Mouse (Mus musculus) lung, embryonic 14.5 days (tissue): ENCODE results near the gene Agbl4. TPM values are rescaled to one million over a fixed set of nuclear protein-coding genes. Genes with fewer than 3 reads are reported as not detected.

Experiments used
- ATAC-seq: fragments of 200-750 bp; cut with Nextera tagmentation; 2 replicates; pipeline ENCODE4 v1.8.0; 2017; ENCODE audit warnings: mild to moderate bottlenecking, moderate TSS enrichment, moderate library complexity; ENCODE audit not compliant: insufficient read depth
- DNase-seq: peaks from one replicate; pipeline ENCODE4 v3.0.0-alpha.2; 2015
- H3K27ac ChIP-seq: fragments of 300-500 bp; sonication (generic); 2 replicates; pipeline ENCODE4 v1.5.1; 2014; ENCODE audit warnings: low read depth, mild to moderate bottlenecking, moderate library complexity
- H3K27me3 ChIP-seq: fragments of 300-500 bp; sonication (generic); 2 replicates; pipeline ENCODE4 v1.6.1; 2014; ENCODE audit warnings: low read length, control low read depth; ENCODE audit not compliant: insufficient read depth
- H3K36me3 ChIP-seq: fragments of 300-500 bp; sonication (generic); 2 replicates; pipeline ENCODE4 v1.6.1; 2014; ENCODE audit warnings: control low read depth; ENCODE audit not compliant: insufficient read depth
- H3K4me1 ChIP-seq: fragments of 300-500 bp; sonication (generic); 2 replicates; pipeline ENCODE4 v1.6.1; 2014; ENCODE audit warnings: antibody characterized with exemption, control low read depth; ENCODE audit not compliant: insufficient read depth
- H3K4me2 ChIP-seq: fragments of 300-500 bp; sonication (generic); 2 replicates; pipeline ENCODE4 v1.6.1; 2014; ENCODE audit warnings: mild to moderate bottlenecking
- H3K4me3 ChIP-seq: fragments of 300-500 bp; sonication (generic); 2 replicates; pipeline ENCODE4 v1.5.1; 2014; ENCODE audit warnings: low read depth, low read length
- H3K9ac ChIP-seq: fragments of 300-500 bp; sonication (generic); 2 replicates; pipeline ENCODE4 v1.6.1; 2014
- H3K9me3 ChIP-seq: fragments of 300-500 bp; sonication (generic); 2 replicates; pipeline ENCODE4 v1.6.1; 2016; ENCODE audit warnings: low read depth, low read length, control low read depth
- CTCF ChIP-seq: IDR thresholded peaks from 2 replicates; pipeline ENCODE4 v1.5.1; 2016; ENCODE audit warnings: antibody characterized with exemption, low read depth
- WGBS: fragments of 180-500 bp; shearing (Covaris S2); extraction: QIAGEN DNeasy Blood & Tissue Kit; methylation state at CpG from one replicate; pipeline ENCODE4 v1.1.7; 2014; 5-methylcytosine and 5-hydroxymethylcytosine counted together
- polyA plus RNA-seq: library from polyadenylated mRNA; unstranded; fragments of >200 nt; fragmentation: Nextera tagmentation; extraction: Ambion mirVana; gene quantifications from 2 replicates; pipeline ENCODE4 v1.2.1, GENCODE M21; 2014

Gene Agbl4
- polyA plus RNA-seq, 1 experiment from 2014 or later = 0.34 TPM

GRCm38 (mm10) chr4:111451283-111451918 lies 1053.9 kb downstream of the Agbl4 start:
- Histone ChIP-seq H3K4me1 (no peaks in the 10 kb centered on the region), H3K9me3 (no peaks in the 10 kb centered on the region), H3K27ac (no peak overlapping the region), H3K9ac (no peak overlapping the region), H3K27me3 (no peaks in the 10 kb centered on the region), H3K36me3 (peaks cover 24% of the 10 kb centered on the region), H3K4me3 (no peak overlapping the region), H3K4me2 (no peak overlapping the region)
- WGBS = 55% methylated on average over 7 of the region's 7 CpGs
- peak; percentile 57 for ATAC-seq
- peak; percentile 39 for DNase-seq
- no peak for TF ChIP-seq CTCF

GRCm38 (mm10) chr4:111452192-111452591 lies 1054.7 kb downstream of the Agbl4 start:
- 84% methylated on average over 5 of the region's 5 CpGs for WGBS
- H3K4me1 ChIP-seq = no peaks in the 10 kb centered on the region
- no peak overlapping the region for H3K4me3 ChIP-seq
- no peak for TF ChIP-seq CTCF
- DNase-seq (no peak), ATAC-seq (no peak)
- no peaks in the 10 kb centered on the region for H3K9me3 ChIP-seq
- peaks cover 20% of the 10 kb centered on the region for H3K36me3 ChIP-seq
- no peaks in the 10 kb centered on the region for H3K27me3 ChIP-seq
- H3K27ac ChIP-seq = no peak overlapping the region
- no peak overlapping the region for H3K4me2 ChIP-seq
- H3K9ac ChIP-seq = no peak overlapping the region

DNA sequence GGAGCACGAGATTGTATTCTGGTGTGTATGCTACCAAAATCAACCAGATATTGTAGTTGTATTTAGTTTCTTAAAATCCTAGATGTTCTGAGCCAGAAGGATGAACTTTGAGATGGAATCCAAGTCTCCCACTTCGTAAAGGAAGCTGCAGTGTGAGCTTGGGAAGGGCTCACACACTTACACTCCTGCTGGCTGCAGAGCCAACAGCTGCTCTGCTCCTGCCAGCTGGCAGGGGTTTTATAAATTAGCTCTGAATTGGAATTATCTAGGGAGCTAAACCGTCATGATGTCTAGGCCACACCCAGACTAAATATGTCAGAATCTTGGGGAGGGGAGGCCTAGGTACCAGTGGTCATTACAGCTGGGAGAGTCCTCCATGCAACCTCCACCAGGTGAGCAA lies 1055.8 kb downstream of the Agbl4 start:
- DNase-seq (no peak), ATAC-seq (no peak)
- Histone ChIP-seq H3K9ac (no peak overlapping the region), H3K9me3 (no peaks in the 10 kb centered on the region), H3K27me3 (no peaks in the 10 kb centered on the region), H3K4me2 (no peak overlapping the region), H3K4me3 (no peak overlapping the region), H3K27ac (no peak overlapping the region), H3K36me3 (peaks cover 17% of the 10 kb centered on the region), H3K4me1 (no peaks in the 10 kb centered on the region)
- WGBS = 55% methylated on average over 3 of the region's 3 CpGs
- no peak for TF ChIP-seq CTCF

DNA sequence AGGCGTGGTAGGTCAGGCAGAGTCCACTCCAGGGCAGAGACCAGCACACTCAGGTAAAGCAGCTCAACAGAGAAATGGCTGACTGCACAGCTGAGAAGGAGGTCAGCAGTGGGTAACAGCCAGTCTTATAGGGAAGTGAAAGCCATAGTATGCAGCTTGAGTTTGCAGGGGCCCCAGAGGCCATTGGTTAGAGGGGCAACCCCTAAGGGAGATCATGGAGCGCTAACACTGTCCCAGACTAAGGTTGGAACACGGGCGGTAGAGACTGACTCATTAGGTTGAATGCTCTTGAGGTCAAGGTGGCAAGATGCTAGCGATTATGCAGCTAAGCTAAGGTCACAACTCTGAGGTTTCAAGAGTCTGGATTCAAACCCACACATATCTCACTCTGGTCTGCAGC lies 1058.2 kb downstream of the Agbl4 start:
- H3K27ac ChIP-seq = no peak overlapping the region
- TF ChIP-seq CTCF = no peak
- no peak overlapping the region for H3K4me3 ChIP-seq
- no peaks in the 10 kb centered on the region for H3K9me3 ChIP-seq
- H3K4me2 ChIP-seq = no peak overlapping the region
- no peaks in the 10 kb centered on the region for H3K4me1 ChIP-seq
- WGBS = 87% methylated on average over 5 of the region's 5 CpGs
- peaks cover 28% of the 10 kb centered on the region for H3K36me3 ChIP-seq
- H3K27me3 ChIP-seq = no peaks in the 10 kb centered on the region
- H3K9ac ChIP-seq = no peak overlapping the region
- no peak for DNase-seq
- ATAC-seq = no peak

DNA sequence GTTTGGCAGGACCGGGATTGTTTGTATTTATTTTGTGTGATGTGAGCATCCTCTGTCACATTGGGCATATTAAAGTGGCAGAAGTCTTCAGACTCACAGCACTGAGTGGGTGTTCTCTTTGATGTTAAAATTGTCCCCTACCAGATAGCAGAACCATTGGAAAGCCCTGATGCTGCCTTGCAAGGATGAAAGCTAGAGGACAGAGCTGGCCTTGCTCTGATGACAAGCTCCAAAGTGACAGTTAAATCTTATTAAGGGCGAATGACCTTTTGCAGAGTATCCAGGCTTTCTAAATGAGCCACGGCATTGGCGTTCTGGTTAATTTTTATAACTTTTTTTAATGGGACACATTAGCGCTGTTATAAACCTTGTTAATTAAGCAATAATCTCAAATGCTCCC lies 1060.1 kb downstream of the Agbl4 start:
- H3K4me2 ChIP-seq = no peak overlapping the region
- ATAC-seq (no peak), DNase-seq (peak; percentile 19)
- H3K4me3 ChIP-seq = no peak overlapping the region
- H3K27me3 ChIP-seq = no peaks in the 10 kb centered on the region
- no peaks in the 10 kb centered on the region for H3K4me1 ChIP-seq
- TF ChIP-seq CTCF = no peak
- no peak overlapping the region for H3K9ac ChIP-seq
- 81% methylated on average over 5 of the region's 5 CpGs for WGBS
- no peaks in the 10 kb centered on the region for H3K9me3 ChIP-seq
- peaks cover 28% of the 10 kb centered on the region for H3K36me3 ChIP-seq
- no peak overlapping the region for H3K27ac ChIP-seq

- ATAC-seq = peak; percentile 89
- Histone ChIP-seq H3K9ac (no peak overlapping the region), H3K27ac (no peak overlapping the region; the same call in 1 of the 2 replicates), H3K36me3 (no peaks in the 10 kb centered on the region), H3K9me3 (no peaks in the 10 kb centered on the region), H3K4me3 (no peak overlapping the region), H3K4me2 (no peak overlapping the region), H3K27me3 (no peaks in the 10 kb centered on the region), H3K4me1 (peaks cover 6% of the 10 kb centered on the region; the same call in 1 of the 2 replicates)
- 57% methylated on average over 2 of the region's 2 CpGs for WGBS
- TF ChIP-seq CTCF = no peak
- peak; percentile 77 for DNase-seq
Observed at GRCm38 (mm10) chr4:111467293-111467773, 1069.9 kb downstream of the Agbl4 start.

DNA sequence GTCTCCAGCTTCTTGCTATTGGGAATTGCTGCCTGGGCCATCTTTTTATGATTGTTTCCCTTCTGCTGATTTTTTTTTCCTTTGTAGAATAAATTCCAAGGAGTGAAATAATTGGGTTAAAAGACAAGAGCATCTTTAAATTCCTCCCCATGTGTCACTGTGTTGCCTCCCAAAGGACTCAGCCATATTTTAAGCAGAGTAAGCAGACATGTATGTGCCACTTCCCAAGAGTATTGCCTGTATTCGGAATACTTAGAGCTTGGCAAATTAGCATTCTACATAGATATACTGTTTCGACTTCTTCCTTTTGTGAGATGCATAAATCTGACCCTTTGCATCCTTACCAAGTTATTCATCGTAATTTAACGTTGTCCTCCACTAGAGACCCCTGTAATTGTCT lies 1070.3 kb downstream of the Agbl4 start:
- Histone ChIP-seq H3K27me3 (no peaks in the 10 kb centered on the region), H3K27ac (no peak overlapping the region), H3K4me2 (no peak overlapping the region), H3K4me3 (no peak overlapping the region), H3K9me3 (no peaks in the 10 kb centered on the region), H3K9ac (no peak overlapping the region), H3K4me1 (peaks cover 6% of the 10 kb centered on the region; the same call in 1 of the 2 replicates), H3K36me3 (no peaks in the 10 kb centered on the region)
- no peak for TF ChIP-seq CTCF
- 80% methylated on average over 4 of the region's 4 CpGs for WGBS
- no peak for ATAC-seq
- DNase-seq = no peak
